Mouse (Mus musculus): ENCODE measurements around the gene Agpat2.
A peak's percentile ranks its signal among the peaks of the same experiment; 100 is the strongest.

Agpat2 gene

DNA sequence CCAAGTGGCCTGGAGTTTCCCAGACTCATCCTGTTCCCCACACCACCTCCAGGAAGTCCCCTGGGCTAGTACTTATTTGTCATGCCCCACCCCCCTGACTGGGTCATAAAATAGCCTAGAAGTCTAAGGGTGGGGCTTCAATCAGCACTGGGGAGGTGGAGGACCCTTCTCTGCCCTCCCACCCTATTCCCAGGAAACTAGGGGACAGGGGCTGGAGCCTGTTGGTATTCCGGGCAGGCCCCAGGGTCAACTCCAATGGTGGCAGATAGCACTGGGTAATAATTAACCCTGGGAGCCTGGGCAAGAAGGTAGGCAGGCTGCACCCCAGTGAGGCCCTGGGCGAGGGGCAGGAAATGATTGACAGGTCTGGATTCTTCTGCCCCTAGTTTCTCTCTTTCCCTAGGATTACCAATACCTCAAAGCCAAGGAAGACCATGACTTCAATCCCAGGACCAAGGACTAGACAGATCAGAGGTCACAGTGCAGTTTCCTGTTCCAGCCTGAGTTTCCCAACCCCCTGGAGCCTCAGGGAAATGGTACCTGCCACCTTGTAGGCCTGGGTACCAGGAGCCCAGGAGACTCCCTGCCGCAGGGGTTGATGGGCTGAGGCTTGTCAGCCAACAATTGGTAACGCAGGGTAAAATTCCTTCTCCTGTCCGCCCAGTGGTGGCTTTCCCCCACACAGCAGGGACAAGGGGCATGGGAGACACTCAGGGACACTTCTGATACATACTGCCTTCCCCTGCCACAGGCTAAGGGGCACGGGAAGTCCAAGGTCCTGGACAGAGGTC, 9.1 kb downstream of the Agpat2 start:
- no peak for DNase-seq

DNA sequence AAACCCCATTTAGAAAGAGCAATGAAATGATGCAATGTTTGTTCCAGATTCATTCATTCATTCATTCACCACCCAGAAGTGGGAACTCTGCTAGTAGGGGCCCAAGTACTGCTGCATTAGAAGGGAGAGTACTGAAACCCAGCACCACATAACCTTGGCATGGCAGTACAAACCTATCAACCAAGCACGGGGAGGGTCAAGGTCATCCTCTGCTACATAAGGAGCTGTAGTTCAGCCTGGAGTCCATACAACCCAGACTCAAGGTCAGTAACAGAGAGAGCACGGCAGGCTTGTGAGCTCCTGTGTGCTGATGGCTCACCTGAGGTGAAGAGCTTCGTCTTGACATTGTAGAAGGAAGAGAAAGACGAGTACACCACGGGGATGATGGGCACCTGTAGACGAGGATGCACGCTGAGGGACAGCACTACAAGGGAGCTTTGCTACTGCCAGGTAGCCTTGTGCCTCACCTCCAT, 9.7 kb downstream of the Agpat2 start:
- no peak for DNase-seq

DNA sequence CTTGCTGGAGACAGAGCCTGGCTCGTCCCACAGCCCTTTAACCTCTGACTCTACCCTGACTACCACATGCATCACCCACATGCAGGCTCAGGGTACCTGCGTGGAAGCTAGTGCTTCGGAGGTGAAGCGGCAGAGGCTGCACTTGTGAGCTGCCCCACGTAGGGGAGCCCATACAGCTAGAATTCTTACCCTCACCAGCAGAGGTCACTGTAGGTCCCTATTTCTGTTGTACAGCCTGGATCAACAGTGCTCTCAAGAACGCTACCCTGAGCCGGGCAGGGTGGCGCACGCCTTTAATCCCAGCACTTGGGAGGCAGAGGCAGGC, 10.2 kb downstream of the Agpat2 start:
- peak; percentile 56 to 64 for DNase-seq

DNA sequence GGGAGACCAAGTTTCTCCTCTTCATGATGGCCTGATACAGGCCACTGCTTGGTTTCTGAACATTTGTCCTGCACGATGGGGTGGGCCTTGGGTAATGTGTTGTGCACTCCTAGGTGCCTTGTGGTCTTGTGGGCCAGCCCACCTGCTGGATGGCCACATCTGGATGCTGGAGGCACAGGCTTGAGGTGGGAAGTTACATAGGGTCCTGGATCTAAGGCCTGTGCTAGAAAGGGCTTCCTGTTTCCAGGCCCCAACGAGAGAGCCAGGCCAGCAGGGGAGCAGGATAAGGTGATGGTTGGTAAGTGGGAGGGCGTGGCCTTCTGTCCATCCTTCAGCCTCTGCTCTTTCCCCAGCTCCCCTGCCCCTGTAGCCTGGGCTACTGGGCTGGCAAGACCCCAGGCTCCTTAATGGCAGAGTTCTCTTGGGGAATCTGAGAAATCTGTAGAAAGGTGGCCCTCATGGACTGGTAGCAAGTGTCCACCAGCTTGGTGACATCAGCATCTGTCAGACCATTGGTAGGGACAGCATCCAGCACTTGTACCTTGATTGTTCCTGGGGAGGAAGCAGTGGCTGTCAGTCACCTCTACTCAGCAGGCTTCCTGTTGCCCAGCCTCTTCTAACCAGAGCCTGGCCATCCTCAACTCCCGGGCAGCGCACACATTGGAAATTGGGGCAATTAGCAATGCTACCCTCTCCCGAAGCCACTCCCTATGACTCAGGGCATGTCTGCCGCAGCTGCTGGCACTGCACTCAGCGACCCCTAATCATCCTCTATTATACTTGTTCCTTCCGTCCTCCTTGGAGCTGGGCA, 10.8 kb downstream of the Agpat2 start:
- DNase-seq: no peak

DNA sequence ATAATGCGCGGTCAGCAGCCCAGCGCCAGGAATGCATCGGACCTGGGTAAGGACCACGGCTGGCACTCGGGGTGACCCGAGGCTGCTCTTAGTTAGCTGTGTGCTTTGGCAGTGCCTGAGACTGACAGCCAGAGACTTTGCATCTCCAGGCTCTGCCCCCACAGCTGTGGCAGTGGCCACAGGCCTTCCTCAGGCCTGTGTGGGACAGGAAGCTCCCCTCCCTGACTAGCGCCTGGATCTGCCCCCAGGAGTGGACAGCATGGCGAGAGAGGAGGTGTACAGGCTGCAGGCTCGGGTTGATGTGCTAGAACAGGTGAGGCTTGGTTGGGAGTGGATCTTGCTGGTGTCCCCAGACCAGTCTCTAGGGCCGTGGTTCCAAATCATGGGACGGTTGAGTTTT, 12.8 kb downstream of the Agpat2 start:
- no peak for DNase-seq

DNA sequence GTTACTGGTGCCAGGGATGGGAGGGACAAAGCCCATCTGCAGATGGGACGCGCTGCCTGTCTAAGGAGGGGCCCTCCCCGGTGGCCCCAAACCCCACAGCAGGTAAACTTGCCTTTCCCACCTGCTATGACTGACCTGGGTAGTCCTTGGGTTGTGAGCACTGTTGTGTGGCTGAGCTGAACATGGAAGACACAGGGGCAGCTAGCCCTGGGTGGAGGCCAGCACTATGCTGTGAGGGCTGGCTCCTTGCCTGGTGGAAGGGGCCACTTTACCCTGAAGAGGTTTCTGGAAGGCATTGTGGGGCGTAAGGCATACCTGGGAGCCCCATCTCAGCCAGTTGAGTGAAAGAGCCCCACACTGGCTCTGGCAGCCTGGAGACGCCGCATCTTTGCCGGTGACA, 13.3 kb downstream of the Agpat2 start:
- DNase-seq: no peak

DNA sequence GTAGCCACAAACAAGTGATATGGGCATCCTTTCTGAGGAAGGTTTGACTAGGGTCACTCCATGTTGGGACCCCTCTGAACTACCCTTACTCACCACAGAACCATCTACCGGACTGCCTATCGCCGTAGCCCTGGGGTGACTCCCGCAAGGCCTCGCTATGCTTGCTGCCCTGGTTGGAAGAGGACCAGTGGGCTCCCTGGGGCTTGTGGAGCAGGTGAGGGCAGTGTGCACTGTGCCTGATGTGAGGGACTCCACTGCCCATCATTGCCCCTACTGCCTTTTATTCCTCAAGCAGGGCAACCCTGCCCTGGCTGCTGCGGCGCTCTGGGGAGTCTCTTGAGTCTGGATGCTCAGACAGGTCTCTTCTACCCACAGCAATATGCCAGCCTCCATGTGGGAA, 13.9 kb downstream of the Agpat2 start:
- no peak for DNase-seq

DNA sequence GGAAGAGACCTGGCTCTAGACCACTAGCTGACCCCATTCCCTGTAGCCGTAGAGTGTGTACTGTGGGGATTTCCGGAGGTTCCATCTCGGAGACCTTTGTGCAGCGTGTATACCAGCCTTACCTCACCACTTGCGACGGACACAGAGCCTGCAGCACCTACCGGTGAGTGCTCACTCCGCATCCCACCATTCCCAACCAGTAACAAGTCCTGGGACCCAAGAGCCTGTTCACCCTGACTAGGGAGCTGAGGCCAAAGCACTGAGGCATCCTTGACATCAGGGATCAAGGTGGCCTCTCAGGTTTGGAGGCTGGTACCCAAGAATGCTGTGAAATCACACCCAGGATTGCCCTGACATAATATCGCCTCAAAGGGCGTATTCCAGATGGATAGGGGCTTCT, 14.9 kb downstream of the Agpat2 start:
- no peak for DNase-seq

DNA sequence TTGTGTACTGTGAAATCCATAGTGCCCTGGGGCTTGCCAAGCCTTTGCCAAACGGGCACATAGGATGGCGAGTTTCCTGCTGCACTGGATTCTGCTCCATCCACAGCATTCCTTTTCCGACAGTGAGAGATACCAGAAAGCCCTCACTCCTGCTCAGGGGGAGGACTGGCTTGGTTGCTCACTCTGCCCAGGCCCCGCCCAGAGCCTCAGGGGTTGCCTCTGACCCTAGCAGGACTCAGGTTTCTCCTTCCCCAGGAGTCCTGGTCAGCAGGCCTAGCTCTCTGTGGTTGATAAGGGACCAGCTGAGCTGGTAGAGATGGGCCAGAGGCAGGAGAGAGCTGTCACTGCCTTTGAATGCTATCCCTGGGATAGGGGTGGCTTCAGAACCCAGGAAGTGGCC, 15.6 kb downstream of the Agpat2 start:
- no peak for DNase-seq

DNA sequence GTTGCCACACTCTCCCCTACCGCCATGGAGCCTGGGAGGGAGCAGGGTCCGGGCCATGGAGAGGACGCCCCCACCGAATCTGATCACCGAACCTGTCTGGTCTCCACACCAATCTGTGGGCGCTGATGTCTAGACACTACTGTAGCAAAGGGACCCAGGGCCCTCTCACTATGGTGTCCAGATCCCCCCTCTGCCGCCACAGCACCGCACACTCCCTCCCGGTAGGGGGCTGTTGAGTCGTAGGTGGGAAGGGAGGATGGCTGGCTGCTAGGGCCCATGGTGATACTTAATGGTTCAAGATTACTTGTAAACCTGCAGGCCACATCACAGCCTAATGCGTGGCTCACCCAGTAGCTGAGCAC, 17.2 kb downstream of the Agpat2 start:
- peak in 1 of 2 experiments; percentile 47 for DNase-seq

DNA sequence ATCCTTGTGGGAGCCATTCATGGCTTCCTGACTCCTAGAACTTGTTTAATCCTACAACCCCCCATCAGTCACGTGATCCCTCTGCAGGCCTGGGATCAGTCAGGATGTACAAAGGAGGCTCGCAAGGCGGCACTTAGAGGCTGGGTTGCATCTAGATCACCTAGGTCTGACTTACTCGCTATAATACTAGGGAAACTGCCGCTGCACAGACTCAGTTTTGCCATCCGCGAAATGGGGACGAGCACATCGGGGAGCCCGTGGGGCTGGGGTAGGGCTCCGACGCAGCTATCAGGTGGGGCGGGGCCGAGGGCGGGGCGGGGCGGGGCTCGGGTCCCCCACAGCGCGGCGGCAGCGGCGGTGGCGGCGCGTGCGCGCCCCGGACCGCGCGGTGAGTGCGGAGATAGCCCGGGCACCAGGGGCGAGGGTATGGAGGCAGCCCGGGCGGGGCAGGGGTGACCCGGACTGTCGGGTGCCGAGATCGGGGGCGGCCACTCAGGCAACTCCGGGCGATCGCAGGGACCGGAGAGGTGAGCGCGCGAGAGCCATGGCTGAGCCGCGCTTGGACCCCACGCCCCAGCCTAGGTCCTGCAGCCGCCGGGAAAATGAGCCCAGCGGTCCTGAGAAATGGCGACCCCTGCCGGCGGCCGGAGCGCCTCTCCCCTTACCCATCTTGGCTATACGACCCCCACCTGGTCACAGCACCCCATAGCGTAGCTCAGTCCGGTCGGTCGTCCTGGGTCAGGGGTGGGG, 17.7 kb downstream of the Agpat2 start, which contains the start of gene Gm20532:
Gene Gm20532 (plus strand): TSS at position 346 of the 750 bp plus-strand sequence.
- peak; percentile 67 to 70 for DNase-seq

DNA sequence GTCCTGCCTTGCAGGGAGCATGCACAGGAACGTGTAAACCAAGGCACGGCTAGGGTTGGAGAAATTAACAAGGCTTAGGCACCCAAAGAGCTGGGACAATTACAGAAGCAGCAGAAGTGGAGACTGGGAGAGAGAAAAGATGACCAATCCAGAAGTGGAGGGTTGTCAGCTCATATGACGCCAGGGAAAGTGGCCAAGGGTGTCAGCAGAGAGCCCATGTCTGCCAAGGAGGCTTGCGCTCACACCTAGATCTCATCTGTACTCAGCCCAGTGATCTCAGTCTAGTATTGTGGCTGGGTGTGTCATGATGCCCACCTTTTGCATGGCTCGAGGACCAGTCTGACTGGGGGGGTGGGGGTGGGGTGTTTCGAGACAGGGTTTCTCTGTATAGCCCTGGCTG, 18.5 kb downstream of the Agpat2 start:
- no peak for DNase-seq

DNA sequence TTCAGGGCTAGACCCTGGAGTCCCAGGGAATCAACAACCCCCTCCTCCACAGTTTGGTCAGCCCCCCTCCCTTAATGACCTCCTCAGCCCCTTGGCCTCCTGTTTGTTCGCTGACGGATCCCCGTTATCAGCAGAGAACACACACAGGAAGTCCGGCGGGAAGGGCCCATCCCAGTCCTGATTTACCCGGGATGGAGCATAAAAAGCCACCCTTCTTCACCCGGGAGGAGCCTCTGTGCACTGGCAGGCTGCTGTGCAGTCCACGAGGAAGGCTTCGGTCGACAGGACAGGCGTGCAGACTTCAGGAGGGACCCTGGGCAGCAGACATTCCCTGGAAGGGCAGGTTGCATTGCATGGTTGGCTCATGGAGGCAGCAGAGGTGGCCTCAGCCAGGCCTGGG, 20.6 kb downstream of the Agpat2 start:
- DNase-seq: no peak

DNA sequence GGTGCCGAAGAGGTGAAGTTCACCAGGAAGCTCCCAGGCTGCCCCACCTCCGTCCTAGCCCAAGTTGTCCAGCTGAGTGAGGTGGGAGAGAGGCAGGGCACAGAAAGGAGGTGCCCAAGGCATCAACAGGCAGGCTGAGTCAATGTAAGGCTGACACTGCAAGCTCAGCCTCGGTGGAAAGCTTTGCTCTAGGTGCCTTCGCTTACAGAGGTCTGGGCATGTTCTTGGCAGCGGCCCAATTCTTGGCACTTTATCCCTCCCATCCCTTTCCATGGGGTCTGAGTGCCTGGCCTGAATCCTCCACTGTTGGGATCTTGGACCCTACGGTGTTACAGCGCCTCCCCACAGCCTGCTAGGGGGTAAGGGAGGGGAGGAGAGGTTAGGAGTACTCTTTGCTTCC, 21.5 kb downstream of the Agpat2 start:
- no peak for DNase-seq

DNA sequence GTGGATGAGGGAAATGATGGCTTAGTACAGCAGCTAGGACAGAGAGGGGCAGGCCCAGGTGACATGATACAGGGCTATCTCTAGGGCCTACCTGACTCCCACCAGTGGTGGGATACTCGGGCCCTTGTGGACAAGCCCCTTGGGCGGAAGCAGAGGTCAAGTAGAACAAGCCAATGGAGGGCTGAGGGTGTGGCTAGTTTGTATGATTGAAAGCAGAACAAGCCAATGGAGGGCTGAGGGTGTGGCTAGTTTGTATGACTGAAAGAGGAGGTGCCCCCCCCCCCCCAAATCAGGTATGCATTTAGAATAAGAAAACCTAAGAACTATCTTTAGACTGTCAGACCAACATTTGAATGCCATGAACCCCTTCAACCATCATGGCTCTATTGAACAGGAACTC, 22.0 kb downstream of the Agpat2 start:
- DNase-seq: no peak

DNA sequence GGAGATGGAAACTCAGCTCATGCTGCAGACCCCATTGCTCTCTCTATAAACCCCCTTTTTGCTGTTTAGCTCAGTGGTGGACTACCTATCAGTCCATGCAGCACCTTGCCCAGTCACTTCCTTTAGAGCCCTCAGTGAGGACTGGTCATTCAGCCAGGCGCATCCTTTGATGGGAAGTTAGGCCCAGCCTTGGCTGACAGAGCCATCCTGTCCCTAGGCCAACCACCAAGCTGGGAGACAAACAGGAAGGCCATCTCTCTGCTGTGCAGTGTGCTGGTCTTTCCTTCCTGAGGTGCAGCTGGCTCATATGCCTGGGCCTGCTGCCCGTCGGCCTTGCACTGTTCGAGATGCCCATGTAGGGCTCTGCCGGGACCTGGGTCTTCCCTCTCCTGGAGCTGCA, 23.5 kb downstream of the Agpat2 start:
- DNase-seq: no peak

DNA sequence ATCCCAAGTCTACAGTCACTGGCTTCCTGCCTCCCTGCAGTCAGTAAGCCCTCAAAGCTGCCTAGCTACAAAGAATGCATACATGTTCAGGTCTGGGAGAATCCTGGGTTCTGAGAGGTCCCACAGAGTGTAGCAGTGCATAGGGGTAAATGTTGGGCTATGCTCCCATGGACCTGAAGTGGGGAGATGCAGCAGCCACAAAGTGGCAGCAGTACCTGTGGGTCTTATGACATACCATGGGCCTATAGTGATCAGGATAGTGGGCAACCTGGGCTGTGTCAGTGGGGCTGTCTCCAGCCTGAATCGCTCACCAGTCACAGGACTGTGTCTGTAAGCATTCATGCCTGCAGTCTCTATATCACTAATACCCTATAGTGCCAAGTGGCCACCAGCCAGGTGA, 24.5 kb downstream of the Agpat2 start, which contains the start of gene Egfl7:
Gene Egfl7 (plus strand): TSS at position 301 of the 400 bp plus-strand sequence.
- no peak for DNase-seq

DNA sequence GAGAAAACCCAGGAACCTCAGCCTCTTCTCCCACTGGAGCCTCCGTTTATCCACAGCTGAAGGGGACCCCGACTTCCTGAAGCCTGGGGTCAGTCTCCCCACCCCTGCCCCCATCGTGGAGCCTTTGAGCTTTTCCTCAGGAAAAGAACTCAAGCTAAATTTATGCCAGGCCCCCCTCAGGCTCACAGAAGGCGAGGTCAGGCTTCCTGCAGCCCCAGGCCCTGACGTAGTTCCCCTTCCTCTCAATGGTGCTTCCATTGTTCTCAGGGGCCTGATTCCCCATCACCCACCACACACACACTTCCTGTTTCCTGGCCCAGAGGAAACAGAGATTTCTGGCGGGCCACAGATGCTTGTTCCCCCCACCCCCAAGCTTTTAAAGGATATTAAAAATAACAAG, 25.8 kb downstream of the Agpat2 start:
- DNase-seq: no peak

DNA sequence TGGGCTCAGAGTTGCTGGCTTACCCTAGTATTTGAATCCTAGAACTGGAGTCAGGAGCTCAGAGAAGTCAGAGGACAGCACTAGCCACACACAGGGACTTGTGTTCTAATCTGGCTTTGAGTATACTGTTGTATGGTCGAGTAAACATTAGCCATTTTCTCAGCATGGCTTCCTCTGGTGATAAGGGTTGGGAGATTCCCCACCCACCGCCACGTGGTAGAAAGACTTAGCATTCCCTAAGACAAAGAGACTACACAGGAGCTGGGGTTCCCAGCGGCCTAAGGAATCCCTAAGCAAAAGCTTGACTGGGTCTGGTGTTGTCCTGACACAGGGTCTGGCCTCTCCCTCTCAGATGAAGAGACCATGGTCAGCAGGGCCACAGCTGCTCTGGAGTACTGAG, 27.8 kb downstream of the Agpat2 start:
- DNase-seq: no peak

DNA sequence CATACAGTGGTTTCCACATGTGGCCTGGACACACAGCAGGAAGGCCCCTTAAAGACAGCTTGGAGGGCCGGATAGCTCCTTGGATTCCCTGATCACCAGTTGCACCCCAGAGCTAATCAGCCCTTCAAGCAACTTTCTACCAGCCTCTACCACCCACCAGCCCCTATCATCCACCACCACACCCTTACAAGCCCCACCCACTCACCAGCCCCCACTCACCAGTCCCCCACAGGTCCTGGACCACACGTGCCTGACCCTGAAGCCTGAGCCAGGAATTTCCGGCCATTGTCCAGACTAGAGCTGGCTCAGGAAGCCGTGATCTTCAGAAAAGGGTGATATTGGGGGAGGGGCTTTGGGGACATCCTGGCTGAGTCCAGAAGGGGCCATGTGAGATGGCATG, 28.4 kb downstream of the Agpat2 start:
- no peak for DNase-seq

DNA sequence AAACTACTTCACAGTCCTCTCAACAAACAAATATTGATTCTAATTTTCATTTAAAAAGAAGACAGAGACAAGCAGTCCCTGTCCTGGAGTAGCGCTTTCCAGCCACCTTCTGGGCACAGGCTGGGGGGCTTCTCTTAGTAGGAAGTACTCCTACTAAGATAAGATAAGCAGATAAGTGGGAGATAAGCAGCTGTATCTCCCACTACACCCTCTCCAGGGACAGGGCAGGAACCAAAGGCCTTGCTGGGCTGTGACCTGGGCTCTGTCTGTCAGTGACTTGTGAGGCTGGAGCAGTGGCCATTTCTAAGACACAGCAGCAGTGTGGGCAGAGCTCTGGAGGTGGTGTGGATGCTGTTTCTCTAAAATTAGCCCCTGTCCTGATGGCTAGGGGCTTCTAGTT, 28.8 kb downstream of the Agpat2 start:
- DNase-seq: no peak

DNA sequence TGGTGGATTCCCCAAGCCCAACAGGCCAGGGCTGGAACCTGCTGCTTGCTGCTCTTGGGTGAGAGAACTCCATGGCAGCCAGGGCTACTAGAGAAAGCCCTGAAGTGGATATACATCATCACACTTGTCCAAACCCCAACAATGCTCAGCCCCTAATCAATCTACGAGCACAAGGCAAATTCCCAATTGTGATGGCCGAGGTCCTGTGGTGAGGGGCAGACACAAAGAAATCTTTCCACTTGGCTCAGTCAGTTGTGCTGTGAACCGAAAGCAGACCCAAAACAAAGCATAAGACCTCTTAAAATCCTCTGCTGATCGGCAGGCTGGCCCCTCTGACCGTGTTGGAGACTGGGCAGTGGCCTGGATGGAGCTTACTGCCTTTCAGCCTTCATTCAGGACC, 29.4 kb downstream of the Agpat2 start:
- no peak for DNase-seq

DNA sequence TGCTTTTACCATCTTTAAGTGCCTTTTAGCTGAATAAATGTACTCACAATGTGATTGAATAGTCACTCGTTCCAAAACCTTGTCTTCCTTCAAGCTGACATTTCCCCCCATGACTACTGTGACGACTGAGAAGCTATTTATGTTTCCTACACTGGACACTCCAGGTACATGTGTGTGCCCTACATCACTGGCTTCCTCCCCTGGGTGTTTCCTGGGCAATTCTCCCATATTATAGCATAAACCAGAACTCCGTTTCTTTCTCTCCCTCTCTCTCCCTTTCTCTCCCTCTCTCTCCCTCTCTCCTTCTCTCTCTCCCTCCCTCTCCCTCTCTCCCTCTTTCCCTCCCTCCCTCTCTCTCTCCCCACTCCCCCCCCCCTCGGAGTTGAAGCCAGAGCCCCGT, 30.4 kb downstream of the Agpat2 start:
- no peak for DNase-seq

DNA sequence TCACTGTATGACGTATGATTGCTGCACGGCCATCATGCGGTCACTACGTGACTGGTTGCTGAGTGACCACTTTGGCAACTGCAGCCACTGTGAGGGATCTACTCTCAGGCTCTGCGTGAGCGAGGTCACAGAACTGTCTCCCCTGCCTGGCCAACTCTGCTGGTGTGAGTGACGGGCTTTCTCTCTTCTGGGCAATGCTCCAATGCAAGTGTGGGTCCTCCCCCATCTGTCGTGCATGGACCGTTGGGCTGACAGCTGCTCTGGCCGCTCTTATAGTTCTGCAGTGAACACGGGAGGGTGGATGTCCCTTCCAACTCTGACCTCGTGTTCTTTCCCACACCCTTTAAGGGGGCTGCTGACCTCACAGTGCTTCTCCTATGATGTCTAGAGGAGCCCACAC, 30.8 kb downstream of the Agpat2 start:
- no peak for DNase-seq

Measured in thymus, postnatal 36 days (tissue).